Mouse (Mus musculus) myocyte (in vitro differentiated cells): ENCODE results near the gene Nkd2.

ENCODE experiments used
- CEBPB ChIP-seq: IDR thresholded peaks from 2 replicates; pipeline ENCODE4 v1.6.1; 2011; ENCODE audit warnings: mild to moderate bottlenecking, moderate library complexity; ENCODE audit not compliant: poor library complexity, insufficient read depth, severe bottlenecking
- E2F4 ChIP-seq: IDR thresholded peaks from one replicate; pipeline ENCODE4 v1.6.1; 2011; ENCODE audit warnings: mild to moderate bottlenecking, control low read depth, moderate library complexity; ENCODE audit not compliant: insufficient read depth
- MAX ChIP-seq: IDR thresholded peaks from one replicate; pipeline ENCODE4 v1.6.1; 2011; ENCODE audit warnings: low read depth, mild to moderate bottlenecking, control low read depth
- MYOG ChIP-seq, 3 experiments: IDR thresholded peaks; one replicate each; pipeline ENCODE4 v1.6.1; 2011; ENCODE audit warnings: control low read depth in 2 of 3, low read depth in 2 of 3, mild to moderate bottlenecking in 2 of 3; ENCODE audit not compliant: insufficient read length in 2 of 3, control insufficient read depth in 1 of 3, insufficient read depth in 1 of 3
- POLR2A ChIP-seq: IDR thresholded peaks from one replicate; pipeline ENCODE4 v1.6.1; 2011; ENCODE audit warnings: low read depth, mild to moderate bottlenecking, control low read depth, moderate library complexity; ENCODE audit not compliant: insufficient read length
- POLR2AphosphoS2 ChIP-seq: IDR thresholded peaks from one replicate; pipeline ENCODE4 v1.6.1; 2011; ENCODE audit warnings: low read depth, control low read depth; ENCODE audit not compliant: insufficient read length
- SRF ChIP-seq: IDR thresholded peaks from one replicate; pipeline ENCODE4 v1.6.1; 2011; ENCODE audit warnings: low read depth; ENCODE audit not compliant: control insufficient read depth, insufficient read length
- TCF12 ChIP-seq: IDR thresholded peaks from one replicate; pipeline ENCODE4 v1.6.1; 2011; ENCODE audit warnings: mild to moderate bottlenecking, control low read depth; ENCODE audit not compliant: poor library complexity, insufficient read depth, severe bottlenecking
- TCF3 ChIP-seq: IDR thresholded peaks from one replicate; pipeline ENCODE4 v1.6.1; 2011; ENCODE audit warnings: low read depth, control low read depth; ENCODE audit not compliant: insufficient read length
- USF1 ChIP-seq: IDR thresholded peaks from one replicate; pipeline ENCODE4 v1.6.1; 2011; ENCODE audit warnings: low read depth, mild to moderate bottlenecking, control low read depth, moderate library complexity

DNA sequence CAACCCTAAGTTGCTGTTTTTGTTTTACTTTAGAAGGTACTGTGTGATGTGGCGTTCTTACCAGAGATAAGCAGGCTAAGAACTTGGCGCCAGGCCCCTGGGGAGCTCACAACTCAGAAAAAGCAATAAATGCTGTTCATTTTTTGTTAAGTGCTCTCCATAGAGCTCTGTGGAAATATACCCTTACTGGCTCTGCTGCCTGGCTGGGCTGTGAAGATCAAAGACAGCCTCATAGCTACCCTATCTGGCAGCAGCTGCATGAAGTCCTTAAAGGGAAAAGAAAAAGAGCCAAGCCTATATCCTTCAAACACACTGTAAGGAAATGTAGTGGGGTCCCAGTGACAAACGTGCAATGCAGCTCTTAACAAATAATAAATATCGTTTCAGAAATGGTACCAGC is 11.6 kb downstream of the Nkd2 start:
- TF ChIP-seq E2F4: no peak
- no peak for TF ChIP-seq USF1
- no peak for TF ChIP-seq CEBPB
- no peak for TF ChIP-seq POLR2AphosphoS2
- TF ChIP-seq MAX: no peak
- no peak for TF ChIP-seq SRF
- TF ChIP-seq POLR2A: no peak
- TF ChIP-seq MYOG (IDR thresholded peaks at IDR 0.05; ENCODE audit: control insufficient read depth in 1 of 3, insufficient read depth in 1 of 3, insufficient read length in 2 of 3, low read depth in 2 of 3): no peak
- no peak for TF ChIP-seq TCF3
- no peak for TF ChIP-seq TCF12
